Mouse (Mus musculus) olfactory bulb, adult 2 months (tissue): ENCODE results near the gene Gria4.

Source experiments
- CTCF ChIP-seq: fragments of 200-500 bp; IDR thresholded peaks from 2 replicates; pipeline ENCODE4 v1.5.1; 2012; ENCODE audit warnings: low read depth, mild to moderate bottlenecking, low read length, moderate library complexity; ENCODE audit not compliant: insufficient read depth
- POLR2A ChIP-seq: fragments of 200-500 bp; IDR thresholded peaks from 2 replicates; pipeline ENCODE4 v1.6.1; 2012; ENCODE audit warnings: mild to moderate bottlenecking, low read depth, low read length, moderate library complexity; ENCODE audit not compliant: insufficient read depth

DNA sequence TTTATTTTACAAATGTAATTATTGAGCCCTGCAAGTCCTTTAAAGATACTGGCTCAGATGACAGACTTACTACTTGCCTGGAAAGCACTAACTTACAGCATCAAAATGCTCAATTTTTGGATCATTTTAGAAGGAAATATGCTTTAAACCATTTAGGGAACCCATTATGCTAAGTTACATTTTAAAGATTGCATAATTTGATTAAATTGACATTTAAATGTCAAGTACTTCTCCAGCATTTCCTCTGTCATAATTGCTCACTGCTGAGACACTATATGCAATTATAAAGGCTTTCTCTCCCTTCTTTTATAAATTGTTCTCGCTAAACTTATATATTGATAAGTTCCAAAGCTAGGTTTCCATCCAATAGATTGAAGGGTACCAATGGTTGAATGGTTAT is 108.9 kb downstream of the Gria4 start:
- TF ChIP-seq CTCF (no peak), POLR2A (no peak)
